Comparison of ENCODE assay signal across 9 mouse cellular contexts in genomic region chr9:102650637-102651036, GRCm38 (mm10). TPM values are rescaled to one million over a fixed set of nuclear protein-coding genes. Genes with fewer than 3 reads are reported as not detected.
A peak's percentile ranks its signal among the peaks of the same experiment; 100 is the strongest.
DNase-seq lines count a peak whose midpoint lies in the region; ATAC-seq and TF ChIP-seq lines count a peak whose summit lies in the region.
"Had no signal": no experiment of that assay in that cellular context is flagged by ENCODE, and none has a peak within 500 bp of the region (broad histone marks: within the 10 kb centered on the region; RNA-seq: fewer than 3 reads in every experiment).

No protein-coding gene starts in this region.

- H3K4me2 ChIP-seq in lung, embryonic 14.5 days = peak overlapping the region; percentile 32; the same call in 1 of the 2 replicates
- H3K4me2 ChIP-seq in hindbrain, embryonic 13.5 days = peak overlapping the region; percentile 38
- H3K4me2 ChIP-seq: liver, embryonic 11.5 days had no signal

- peak; percentile 27 for DNase-seq in lung, embryonic 14.5 days
- DNase-seq in lung, postnatal 36 days = no peak
- DNase-seq in forebrain, embryonic 10.5 days (ENCODE audit: extremely low spot score, low spot score) = no peak
- peak; percentile 70 for DNase-seq in skeletal muscle tissue, adult 2 months (ENCODE audit: low read depth, low spot score)
- DNase-seq in layer of hippocampus, adult 9-11 months = no peak
- no peak for DNase-seq in urinary bladder, adult 18-20 months (ENCODE audit: low spot score in 2 of 2)
- DNase-seq in spleen, postnatal 14 days (ENCODE audit: low spot score in 2 of 2) = no peak

- H3K4me1 ChIP-seq in lung, embryonic 14.5 days (ENCODE audit: insufficient read depth) = peaks cover 7% of the 10 kb centered on the region
- H3K4me1 ChIP-seq in forebrain, embryonic 10.5 days = peaks cover 26% of the 10 kb centered on the region
- peaks cover 29% of the 10 kb centered on the region for H3K4me1 ChIP-seq in hindbrain, embryonic 13.5 days (replicated peaks)

- no peaks in the 10 kb centered on the region for H3K36me3 ChIP-seq in lung, embryonic 14.5 days (ENCODE audit: insufficient read depth)
- H3K36me3 ChIP-seq in forebrain, embryonic 10.5 days (replicated peaks) = no peaks in the 10 kb centered on the region
- H3K36me3 ChIP-seq in hindbrain, embryonic 13.5 days = no peaks in the 10 kb centered on the region

- TF ChIP-seq CTCF in lung, embryonic 14.5 days (IDR thresholded peaks at IDR 0.05; ENCODE audit: low read depth) = no peak

- H3K9me3 ChIP-seq in lung, embryonic 14.5 days (ENCODE audit: low read depth, low read length) = 0 out of 2 replicates have a peak, but pooled peaks cover 3% of the 10 kb centered on the region
- H3K9me3 ChIP-seq in forebrain, embryonic 10.5 days = no peaks in the 10 kb centered on the region; the same call in 1 of the 2 replicates
- no peaks in the 10 kb centered on the region for H3K9me3 ChIP-seq in hindbrain, embryonic 13.5 days

- WGBS in lung, embryonic 14.5 days = 26% methylated on average over 7 of the region's 7 CpGs
- 57% methylated on average over 7 of the region's 7 CpGs for WGBS in forebrain, embryonic 10.5 days
- WGBS in hindbrain, embryonic 13.5 days = 26% methylated on average over 7 of the region's 7 CpGs

- no peak overlapping the region for H3K4me3 ChIP-seq in lung, embryonic 14.5 days (ENCODE audit: low read depth, low read length)
- no peak overlapping the region for H3K4me3 ChIP-seq in forebrain, embryonic 10.5 days
- H3K4me3 ChIP-seq in hindbrain, embryonic 13.5 days = no peak overlapping the region

- H3K27me3 ChIP-seq in lung, embryonic 14.5 days (ENCODE audit: insufficient read depth, low read length) = no peaks in the 10 kb centered on the region
- no peaks in the 10 kb centered on the region for H3K27me3 ChIP-seq in forebrain, embryonic 10.5 days (ENCODE audit: poor library complexity, severe bottlenecking)
- H3K27me3 ChIP-seq in hindbrain, embryonic 13.5 days = no peaks in the 10 kb centered on the region; the same call in none of the 2 replicates

- ATAC-seq in lung, embryonic 14.5 days (ENCODE audit: insufficient read depth) = peak; percentile 42; the same call in 1 of the 2 replicates
- peak; percentile 43; the same call in 1 of the 2 replicates for ATAC-seq in hindbrain, embryonic 13.5 days (ENCODE audit: low FRiP score)

- H3K9ac ChIP-seq in lung, embryonic 14.5 days = 0 out of 2 replicates have a peak overlapping the region, but pooled peaks have one; percentile 6
- H3K9ac ChIP-seq in hindbrain, embryonic 13.5 days = no peak overlapping the region; the same call in 1 of the 2 replicates

- no peak overlapping the region for H3K27ac ChIP-seq in lung, embryonic 14.5 days (ENCODE audit: low read depth)
- peak overlapping the region; percentile 20; the same call in 1 of the 2 replicates for H3K27ac ChIP-seq in forebrain, embryonic 10.5 days
- H3K27ac ChIP-seq in hindbrain, embryonic 13.5 days = peak overlapping the region; percentile 77

RNA-seq across cellular contexts. Expression of gene Cep63, which starts 24.3 kb away (rescaled TPM):
- 44.2 and 47.5 TPM in 2 replicates for polyA plus RNA-seq in lung, embryonic 14.5 days (2014; fragmentation: Nextera tagmentation; extraction: Ambion mirVana)
- polyA plus RNA-seq in forebrain, embryonic 10.5 days (2016; fragmentation: Nextera tagmentation; extraction: Ambion mirVana) = 52.9 and 56.2 TPM in 2 replicates
- 43.0 and 44.3 TPM in 2 replicates for polyA plus RNA-seq in hindbrain, embryonic 13.5 days (2015; fragmentation: Nextera tagmentation; extraction: Ambion mirVana)

RNA-seq across cellular contexts. Expression of gene Anapc13, which starts 24.5 kb away (rescaled TPM):
- polyA plus RNA-seq in lung, embryonic 14.5 days (2014; fragmentation: Nextera tagmentation; extraction: Ambion mirVana) = 166 and 188 TPM in 2 replicates
- 158 and 163 TPM in 2 replicates for polyA plus RNA-seq in forebrain, embryonic 10.5 days (2016; fragmentation: Nextera tagmentation; extraction: Ambion mirVana)
- 194 and 200 TPM in 2 replicates for polyA plus RNA-seq in hindbrain, embryonic 13.5 days (2015; fragmentation: Nextera tagmentation; extraction: Ambion mirVana)

Comparison
In these comparisons a context has a peak if more than half of its experiments do, and no peak if none do; other contexts are left out.
1. DNase-seq: peak in lung, embryonic 14.5 days (single experiment) and skeletal muscle tissue, adult 2 months (single experiment); none in lung, postnatal 36 days (single experiment), forebrain, embryonic 10.5 days (single experiment), layer of hippocampus, adult 9-11 months (single experiment), urinary bladder, adult 18-20 months (0 of 2) and spleen, postnatal 14 days (0 of 2).